Mouse (Mus musculus): ENCODE measurements at regions not wholly inside any gene's neighbourhood (a gene's known extent, or its start where the extent isn't known, plus 50 kb on each side); places are given as distances from the start of the nearest gene placed in this dataset.
A peak's percentile ranks its signal among the peaks of the same experiment; 100 is the strongest.
"Not testable (repeated sequence)": the region's sequence is repeated elsewhere in the genome, so short reads cannot be mapped to it uniquely, and the experiment has no call there.

DNA sequence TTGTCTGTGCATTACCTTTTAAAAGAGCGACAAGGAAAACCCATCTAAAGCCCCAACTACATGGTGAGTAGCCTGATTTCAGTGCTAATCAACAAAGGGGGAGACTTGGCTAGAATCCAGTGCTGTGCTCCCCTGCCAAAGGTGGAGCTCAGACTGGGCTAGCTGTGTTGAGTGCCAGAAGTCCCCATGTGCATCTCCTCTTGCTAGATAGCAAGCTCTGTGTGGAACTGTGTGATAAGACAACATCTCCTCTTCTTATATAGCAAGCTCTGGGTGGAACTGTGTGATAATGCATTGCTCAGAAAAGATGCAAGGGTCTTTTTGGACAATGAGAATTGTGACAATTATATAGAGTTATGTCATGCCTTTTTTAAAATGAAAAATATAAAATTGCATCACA is 741.4 kb downstream of the Adam6a start:
- H3K9ac ChIP-seq (ENCODE audit: low read length) = no peak overlapping the region
- H3K4me2 ChIP-seq (ENCODE audit: low read depth, low read length) = no peak overlapping the region
- no peaks in the 10 kb centered on the region for H3K27me3 ChIP-seq (ENCODE audit: control insufficient read depth, insufficient read depth, low read depth, low read length)
- peaks cover 7% of the 10 kb centered on the region; the same call in 1 of the 2 replicates for H3K9me3 ChIP-seq (ENCODE audit: control insufficient read depth, low read length)
- 79% methylated on average over 1 of the region's 1 CpGs for WGBS
- H3K36me3 ChIP-seq (ENCODE audit: control insufficient read depth, insufficient read depth, low read length) = no peaks in the 10 kb centered on the region
- H3K4me3 ChIP-seq (ENCODE audit: low read length) = no peak overlapping the region
- no peak for ATAC-seq (ENCODE audit: low read depth)
- H3K27ac ChIP-seq (ENCODE audit: low read length) = no peak overlapping the region
- no peaks in the 10 kb centered on the region for H3K4me1 ChIP-seq (replicated peaks; ENCODE audit: control insufficient read depth, insufficient read depth, low read length)

DNA sequence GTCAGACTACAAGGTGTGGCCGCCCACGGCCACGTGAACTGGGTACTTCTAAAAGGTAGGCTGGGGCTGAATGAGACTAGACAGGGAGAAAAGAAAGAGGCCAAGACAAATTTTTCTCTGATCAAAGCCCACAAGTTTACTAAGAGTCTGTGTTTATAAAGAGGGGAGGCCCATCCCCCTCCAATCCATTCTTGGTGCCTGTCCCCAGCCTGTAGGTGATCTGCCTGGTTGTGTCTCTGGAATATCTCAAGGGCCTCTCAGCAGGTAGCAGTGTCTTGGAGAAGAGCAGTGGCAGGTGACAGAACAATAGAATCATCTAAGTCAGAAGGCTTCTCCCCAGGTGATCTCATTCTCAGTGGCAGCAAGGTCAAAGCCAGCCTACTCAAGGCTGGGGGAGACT is 743.3 kb downstream of the Adam6a start:
- Histone ChIP-seq H3K9ac (ENCODE audit: low read length) (no peak overlapping the region), H3K9me3 (ENCODE audit: control insufficient read depth, low read length) (peaks cover 5% of the 10 kb centered on the region; the same call in 1 of the 2 replicates), H3K36me3 (ENCODE audit: control insufficient read depth, insufficient read depth, low read length) (no peaks in the 10 kb centered on the region), H3K27me3 (ENCODE audit: control insufficient read depth, insufficient read depth, low read depth, low read length) (no peaks in the 10 kb centered on the region), H3K4me2 (ENCODE audit: low read depth, low read length) (no peak overlapping the region), H3K4me1 (replicated peaks; ENCODE audit: control insufficient read depth, insufficient read depth, low read length) (no peaks in the 10 kb centered on the region), H3K27ac (ENCODE audit: low read length) (no peak overlapping the region), H3K4me3 (ENCODE audit: low read length) (no peak overlapping the region)
- WGBS = 74% methylated on average over 3 of the region's 3 CpGs
- no peak for ATAC-seq (ENCODE audit: low read depth)

DNA sequence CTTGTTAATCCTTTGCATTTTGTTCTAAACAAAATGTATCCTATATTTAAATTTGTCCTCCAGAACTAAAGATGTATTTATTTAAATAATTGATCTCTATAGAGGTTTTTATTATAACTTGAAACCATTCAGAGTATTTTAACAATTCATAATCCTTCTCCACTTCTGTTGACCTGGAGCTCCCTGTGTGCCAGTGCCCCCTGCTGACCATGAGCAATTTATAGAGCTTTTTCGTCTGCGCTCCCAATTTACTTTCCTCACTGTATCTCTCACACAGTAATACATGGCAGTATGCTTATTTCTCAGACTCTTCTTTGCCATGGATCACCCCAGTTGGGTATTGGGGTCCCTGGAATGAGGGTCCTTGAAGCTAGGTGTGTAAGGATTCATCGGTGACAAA is 747.4 kb downstream of the Adam6a start:
- no peak for ATAC-seq (ENCODE audit: low read depth)
- H3K36me3 ChIP-seq (ENCODE audit: control insufficient read depth, insufficient read depth, low read length) = no peaks in the 10 kb centered on the region
- peaks cover 5% of the 10 kb centered on the region for H3K9me3 ChIP-seq (ENCODE audit: control insufficient read depth, low read length)
- H3K4me1 ChIP-seq (replicated peaks; ENCODE audit: control insufficient read depth, insufficient read depth, low read length) = no peaks in the 10 kb centered on the region
- H3K9ac ChIP-seq (ENCODE audit: low read length) = no peak overlapping the region
- no peak overlapping the region for H3K4me3 ChIP-seq (ENCODE audit: low read length)
- H3K4me2 ChIP-seq (ENCODE audit: low read depth, low read length) = no peak overlapping the region
- no peaks in the 10 kb centered on the region for H3K27me3 ChIP-seq (ENCODE audit: control insufficient read depth, insufficient read depth, low read depth, low read length)
- WGBS = 88% methylated on average over 3 of the region's 3 CpGs
- no peak overlapping the region for H3K27ac ChIP-seq (ENCODE audit: low read length)

DNA sequence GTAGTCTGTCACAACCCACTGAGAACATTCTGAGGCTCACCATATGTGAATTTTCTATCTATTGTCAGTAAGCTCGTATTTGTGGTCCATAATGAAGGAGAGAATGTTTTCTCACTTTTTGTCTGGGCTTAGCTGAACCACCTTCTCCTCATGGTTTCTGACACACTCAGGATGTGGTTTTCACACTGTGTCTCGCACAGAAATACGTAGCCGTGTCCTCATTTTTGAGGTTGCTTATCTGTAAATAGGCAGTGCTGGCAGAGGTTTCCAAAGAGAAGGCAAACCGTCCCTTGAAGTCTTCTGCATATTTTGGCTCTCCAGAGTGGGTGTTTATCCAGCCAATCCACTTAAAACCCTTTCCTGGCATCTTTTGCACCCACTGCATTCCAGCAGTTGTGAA is 756.1 kb downstream of the Adam6a start:
- H3K9ac ChIP-seq (ENCODE audit: low read length) = no peak overlapping the region
- no peak overlapping the region for H3K4me3 ChIP-seq (ENCODE audit: low read length)
- 72% methylated on average over 5 of the region's 5 CpGs for WGBS
- H3K27ac ChIP-seq (ENCODE audit: low read length) = no peak overlapping the region
- no peaks in the 10 kb centered on the region for H3K4me1 ChIP-seq (replicated peaks; ENCODE audit: control insufficient read depth, insufficient read depth, low read length)
- no peak for ATAC-seq (ENCODE audit: low read depth)
- H3K36me3 ChIP-seq (ENCODE audit: control insufficient read depth, insufficient read depth, low read length) = no peaks in the 10 kb centered on the region
- H3K9me3 ChIP-seq (ENCODE audit: control insufficient read depth, low read length) = no peaks in the 10 kb centered on the region
- H3K27me3 ChIP-seq (ENCODE audit: control insufficient read depth, insufficient read depth, low read depth, low read length) = no peaks in the 10 kb centered on the region
- H3K4me2 ChIP-seq (ENCODE audit: low read depth, low read length) = no peak overlapping the region

DNA sequence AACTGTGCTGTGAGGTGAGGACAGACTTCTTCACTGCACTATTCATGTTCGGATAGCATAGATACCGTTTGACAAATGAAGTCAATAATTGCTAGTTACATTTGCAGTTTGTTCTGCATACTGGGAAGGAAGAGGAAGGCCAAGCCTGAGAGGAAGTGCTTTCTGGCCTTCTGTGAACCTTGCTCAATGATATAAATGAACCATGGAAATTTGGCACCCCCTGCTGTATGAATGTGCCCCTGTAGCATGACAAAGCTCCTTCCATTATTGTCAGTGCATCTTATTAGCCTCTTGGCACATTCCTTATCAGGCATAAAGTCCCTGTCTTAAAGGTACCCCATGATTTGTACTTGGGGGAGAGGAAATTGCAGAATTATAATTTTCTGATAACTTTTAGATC is 758.0 kb downstream of the Adam6a start:
- H3K4me2 ChIP-seq (ENCODE audit: low read depth, low read length) = no peak overlapping the region

DNA sequence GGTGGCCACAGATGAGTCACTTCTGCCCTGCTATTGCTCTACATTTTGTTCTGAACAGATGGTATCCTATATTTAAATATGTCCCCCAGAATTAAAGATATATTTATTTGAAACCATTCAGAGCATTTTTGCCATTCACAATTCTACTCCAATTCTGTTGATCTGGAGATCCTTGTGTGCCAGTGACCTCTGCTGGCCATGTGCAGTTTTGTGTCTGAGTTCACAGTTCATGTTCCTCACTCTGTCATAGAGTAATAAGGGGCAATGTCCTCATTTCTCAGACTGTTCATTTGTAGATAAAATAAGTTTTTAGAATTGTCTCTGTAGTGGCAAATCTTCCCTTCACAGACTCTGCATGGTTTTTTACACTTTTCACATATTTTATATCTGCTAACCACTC is 788.8 kb downstream of the Adam6a start:
- H3K27ac ChIP-seq (ENCODE audit: low read length) = no peak overlapping the region
- no peaks in the 10 kb centered on the region for H3K4me1 ChIP-seq (replicated peaks; ENCODE audit: control insufficient read depth, insufficient read depth, low read length)
- no peak for ATAC-seq (ENCODE audit: low read depth)
- no peaks in the 10 kb centered on the region for H3K27me3 ChIP-seq (ENCODE audit: control insufficient read depth, insufficient read depth, low read depth, low read length)
- no peaks in the 10 kb centered on the region; the same call in 1 of the 2 replicates for H3K9me3 ChIP-seq (ENCODE audit: control insufficient read depth, low read length)
- H3K36me3 ChIP-seq (ENCODE audit: control insufficient read depth, insufficient read depth, low read length) = no peaks in the 10 kb centered on the region
- no peak overlapping the region for H3K4me3 ChIP-seq (ENCODE audit: low read length)
- H3K9ac ChIP-seq (ENCODE audit: low read length) = no peak overlapping the region
- no peak overlapping the region for H3K4me2 ChIP-seq (ENCODE audit: low read depth, low read length)

More for the DNA sequence above, 758.0 kb downstream of the Adam6a start:
- H3K9me3 ChIP-seq (ENCODE audit: control insufficient read depth, low read length) = no peaks in the 10 kb centered on the region
- H3K36me3 ChIP-seq (ENCODE audit: control insufficient read depth, insufficient read depth, low read length) = no peaks in the 10 kb centered on the region
- H3K4me3 ChIP-seq (ENCODE audit: low read length) = no peak overlapping the region
- no peak overlapping the region for H3K9ac ChIP-seq (ENCODE audit: low read length)
- no peaks in the 10 kb centered on the region for H3K4me1 ChIP-seq (replicated peaks; ENCODE audit: control insufficient read depth, insufficient read depth, low read length)
- H3K27ac ChIP-seq (ENCODE audit: low read length) = no peak overlapping the region
- 89% methylated on average over 2 of the region's 2 CpGs for WGBS
- no peaks in the 10 kb centered on the region for H3K27me3 ChIP-seq (ENCODE audit: control insufficient read depth, insufficient read depth, low read depth, low read length)
- ATAC-seq (ENCODE audit: low read depth) = no peak

DNA sequence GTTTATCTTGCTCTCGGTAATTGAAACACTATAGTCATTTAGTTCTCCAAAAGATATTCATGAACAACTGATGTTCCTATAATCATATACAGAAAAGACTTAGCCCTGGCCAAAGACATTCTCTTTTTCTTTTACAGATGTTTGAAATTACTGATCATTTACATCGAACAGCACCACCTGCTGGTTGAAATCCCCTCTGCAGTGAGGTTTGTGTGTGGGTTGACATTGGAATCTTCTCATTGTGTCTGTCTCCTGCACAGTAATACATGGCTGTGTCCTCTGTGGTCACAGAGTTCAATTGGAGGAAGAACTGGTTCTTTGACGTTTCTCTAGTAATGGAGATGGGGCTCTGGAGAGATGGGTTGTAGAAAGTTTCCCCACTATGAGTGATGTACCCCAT is 822.6 kb downstream of the Adam6a start:
- no peak overlapping the region for H3K4me3 ChIP-seq (ENCODE audit: low read length)
- H3K9ac ChIP-seq (ENCODE audit: low read length) = no peak overlapping the region
- H3K4me1 ChIP-seq (replicated peaks; ENCODE audit: control insufficient read depth, insufficient read depth, low read length) = no peaks in the 10 kb centered on the region
- no peaks in the 10 kb centered on the region for H3K36me3 ChIP-seq (ENCODE audit: control insufficient read depth, insufficient read depth, low read length)
- H3K27me3 ChIP-seq (ENCODE audit: control insufficient read depth, insufficient read depth, low read depth, low read length) = no peaks in the 10 kb centered on the region
- H3K27ac ChIP-seq (ENCODE audit: low read length) = no peak overlapping the region
- H3K4me2 ChIP-seq (ENCODE audit: low read depth, low read length) = no peak overlapping the region
- H3K9me3 ChIP-seq (ENCODE audit: control insufficient read depth, low read length) = peaks cover 5% of the 10 kb centered on the region
- 60% methylated on average over 3 of the region's 3 CpGs for WGBS
- no peak for ATAC-seq (ENCODE audit: low read depth)

DNA sequence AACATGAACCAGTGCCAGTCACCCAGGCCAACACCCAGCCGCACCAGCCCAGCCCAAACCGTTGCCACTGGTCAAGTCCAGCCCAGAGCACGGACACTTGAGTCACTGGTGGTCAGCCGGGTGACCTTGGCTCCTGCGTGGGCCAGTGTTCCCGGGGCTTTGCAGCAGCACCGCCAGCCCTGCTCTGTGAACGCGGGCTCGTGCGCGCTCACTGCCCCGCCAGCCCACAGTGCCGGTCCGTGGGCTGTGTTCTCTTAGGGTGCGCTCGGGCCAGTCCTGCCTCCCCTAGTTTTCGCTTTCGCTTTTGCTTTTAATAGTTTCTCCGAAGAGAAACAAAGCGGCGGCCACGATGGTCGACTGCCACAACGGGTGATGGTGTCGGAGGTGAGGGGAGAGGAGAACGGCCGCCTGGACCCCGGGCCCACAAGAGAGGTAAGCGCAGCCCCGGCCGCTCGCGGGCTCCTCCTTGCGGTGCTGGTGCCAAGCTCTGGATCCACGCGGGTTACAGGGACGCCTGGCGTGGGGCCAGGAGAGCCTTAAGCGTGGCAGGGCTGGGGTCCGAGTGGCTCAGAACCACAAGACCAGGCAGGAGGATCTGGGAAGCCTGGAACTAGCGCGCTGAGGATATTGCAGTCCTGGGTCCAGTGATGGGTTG is 835.1 kb downstream of the Adam6a start:
- peak overlapping the region; percentile 38 for H3K4me2 ChIP-seq (ENCODE audit: low read depth, low read length)
- not testable (repeated sequence) for H3K9ac ChIP-seq (ENCODE audit: low read length); H3K36me3 ChIP-seq (ENCODE audit: control insufficient read depth, insufficient read depth, low read length); H3K9me3 ChIP-seq (ENCODE audit: control insufficient read depth, low read length); H3K27me3 ChIP-seq (ENCODE audit: control insufficient read depth, insufficient read depth, low read depth, low read length); H3K27ac ChIP-seq (ENCODE audit: low read length); H3K4me1 ChIP-seq (replicated peaks; ENCODE audit: control insufficient read depth, insufficient read depth, low read length)
- 28% methylated on average over 32 of the region's 43 CpGs for WGBS
- peak; percentile 47; the same call in 1 of the 2 replicates for ATAC-seq (ENCODE audit: low read depth)
- H3K4me3 ChIP-seq (ENCODE audit: low read length) = peak overlapping the region; percentile 37

DNA sequence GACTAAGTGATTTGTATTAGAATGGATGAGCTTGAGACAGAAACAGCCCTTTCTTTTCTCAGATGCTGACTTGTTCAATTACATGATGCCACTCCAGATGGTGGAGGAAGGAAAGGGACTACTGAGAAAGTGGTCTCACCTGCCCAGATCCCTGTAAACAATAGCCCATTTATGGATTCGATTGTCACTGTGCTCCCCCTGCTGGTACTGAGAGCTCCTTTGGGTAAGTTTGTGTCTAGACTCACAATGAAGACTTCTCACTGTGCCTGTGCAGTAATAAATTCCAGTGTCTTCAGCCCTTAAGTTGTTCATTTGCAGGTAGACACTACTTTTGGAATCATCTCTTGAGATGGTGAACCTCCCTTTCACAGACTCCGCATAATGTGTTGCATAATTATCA is 847.7 kb downstream of the Adam6a start:
- Histone ChIP-seq H3K9ac (ENCODE audit: low read length) (no peak overlapping the region), H3K27me3 (ENCODE audit: control insufficient read depth, insufficient read depth, low read depth, low read length) (no peaks in the 10 kb centered on the region)

DNA sequence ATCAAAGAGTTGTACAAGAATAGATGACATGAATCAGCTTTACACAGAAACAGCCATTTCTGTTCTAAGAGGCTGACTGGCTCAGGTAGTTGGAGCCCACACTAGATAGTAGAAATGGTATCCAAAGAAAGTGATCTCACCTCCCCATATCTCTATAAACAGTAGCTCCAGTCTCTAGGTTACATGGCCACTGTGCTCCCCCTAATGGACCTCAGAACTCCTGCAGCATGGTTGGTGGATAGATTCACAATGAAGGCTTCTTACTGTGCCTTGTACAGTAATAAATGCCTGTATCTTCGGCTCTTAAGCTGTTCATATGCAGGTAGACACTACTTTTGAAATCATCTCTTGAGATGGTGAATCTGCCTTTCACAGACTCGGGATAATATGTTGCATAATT is 862.5 kb downstream of the Adam6a start:
- ATAC-seq (ENCODE audit: low read depth) = no peak
- H3K9me3 ChIP-seq (ENCODE audit: control insufficient read depth, low read length) = no peaks in the 10 kb centered on the region
- no peak overlapping the region for H3K4me2 ChIP-seq (ENCODE audit: low read depth, low read length)
- no peaks in the 10 kb centered on the region for H3K4me1 ChIP-seq (replicated peaks; ENCODE audit: control insufficient read depth, insufficient read depth, low read length)
- no peaks in the 10 kb centered on the region for H3K27me3 ChIP-seq (ENCODE audit: control insufficient read depth, insufficient read depth, low read depth, low read length)
- H3K36me3 ChIP-seq (ENCODE audit: control insufficient read depth, insufficient read depth, low read length) = no peaks in the 10 kb centered on the region
- WGBS = 43% methylated on average over 2 of the region's 2 CpGs
- no peak overlapping the region for H3K4me3 ChIP-seq (ENCODE audit: low read length)
- H3K9ac ChIP-seq (ENCODE audit: low read length) = no peak overlapping the region
- no peak overlapping the region for H3K27ac ChIP-seq (ENCODE audit: low read length)

More for the DNA sequence above, 847.7 kb downstream of the Adam6a start:
- Histone ChIP-seq H3K9me3 (ENCODE audit: control insufficient read depth, low read length) (no peaks in the 10 kb centered on the region; the same call in 1 of the 2 replicates), H3K36me3 (ENCODE audit: control insufficient read depth, insufficient read depth, low read length) (no peaks in the 10 kb centered on the region), H3K4me2 (ENCODE audit: low read depth, low read length) (no peak overlapping the region), H3K27ac (ENCODE audit: low read length) (no peak overlapping the region), H3K4me3 (ENCODE audit: low read length) (no peak overlapping the region), H3K4me1 (replicated peaks; ENCODE audit: control insufficient read depth, insufficient read depth, low read length) (no peaks in the 10 kb centered on the region)
- 66% methylated on average over 2 of the region's 2 CpGs for WGBS
- no peak for ATAC-seq (ENCODE audit: low read depth)
